In the genomic region with DNA sequence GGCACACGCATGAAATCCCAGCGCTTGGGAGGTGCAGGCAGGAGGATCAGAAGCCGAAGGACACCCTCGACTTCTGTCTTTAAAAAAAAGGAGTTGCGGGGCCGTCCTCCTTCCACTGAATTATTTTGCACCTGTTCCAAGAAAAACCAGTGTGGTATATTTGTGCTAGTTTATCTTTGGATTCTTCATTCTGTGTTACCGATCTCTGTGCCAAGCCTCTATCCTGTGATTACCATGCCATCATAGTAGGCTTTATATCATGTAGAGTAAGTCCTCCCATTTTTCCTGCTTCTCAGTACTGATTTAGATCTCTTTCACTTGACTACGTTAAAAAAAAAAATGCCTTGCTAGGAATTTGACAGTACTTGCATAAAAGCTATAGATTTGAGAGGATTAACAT, we compare ENCODE assay signal across 33 mouse cellular contexts. TPM values are rescaled to one million over a fixed set of nuclear protein-coding genes. Genes with fewer than 3 reads are reported as not detected.
"Had no signal": no experiment of that assay in that cellular context is flagged by ENCODE, and none has a peak within 500 bp of the region (broad histone marks: within the 10 kb centered on the region; RNA-seq: fewer than 3 reads in every experiment).

No protein-coding gene starts in this region.

- DNase-seq: cerebellum, adult 9-10 months; cerebellum, adult 9-11 months; cerebellum, postnatal 10 days; cerebellum, postnatal 14 days; cerebellum, postnatal 25 days; cerebellum, postnatal 36 days; embryo, embryonic 11 days; forebrain, postnatal 0 days; gastrocnemius, adult 2 months; gastrocnemius, postnatal 10 days; gastrocnemius, postnatal 14 days; gastrocnemius, postnatal 25 days; gastrocnemius, postnatal 36 days; heart, adult 11 months; heart, adult 18-20 months; heart, adult 2 months had no signal

- ATAC-seq: forebrain, embryonic 13.5 days; forebrain, embryonic 14.5 days; forebrain, embryonic 15.5 days; forebrain, embryonic 16.5 days; forebrain, postnatal 0 days had no signal

RNA-seq across cellular contexts. Expression of gene Gm14214, which starts 1.8 kb away (rescaled TPM):
- polyA plus RNA-seq: cortical plate, adult 2 months; embryonic facial prominence, embryonic 10.5 days; embryonic facial prominence, embryonic 11.5 days; embryonic facial prominence, embryonic 12.5 days; embryonic facial prominence, embryonic 13.5 days; embryonic facial prominence, embryonic 14.5 days; embryonic facial prominence, embryonic 15.5 days; erythroblast, embryonic 14.5 days; forebrain, embryonic 10.5 days; forebrain, embryonic 11.5 days; forebrain, embryonic 12.5 days; forebrain, embryonic 13.5 days; forebrain, embryonic 14.5 days; forebrain, embryonic 15.5 days; forebrain, embryonic 16.5 days; forebrain, postnatal 0 days; gonadal fat pad, adult 2 months; heart, adult 2 months; heart, embryonic 10.5 days had no signal

RNA-seq across cellular contexts. Expression of gene a, which starts 19.6 kb away (rescaled TPM):
- polyA plus RNA-seq: erythroblast, embryonic 14.5 days; heart, adult 2 months had no signal
